ENCODE assay signal across 10 mouse cellular contexts in genomic region chr11:59384441-59384959, GRCm38 (mm10). TPM values are rescaled to one million over a fixed set of nuclear protein-coding genes. Genes with fewer than 3 reads are reported as not detected.
A peak's percentile ranks its signal among the peaks of the same experiment; 100 is the strongest.
DNase-seq lines count a peak whose midpoint lies in the region; ATAC-seq and TF ChIP-seq lines count a peak whose summit lies in the region.
"Had no signal": no experiment of that assay in that cellular context is flagged by ENCODE, and none has a peak within 500 bp of the region (broad histone marks: within the 10 kb centered on the region; RNA-seq: fewer than 3 reads in every experiment).

No protein-coding gene starts in this region.

- no peak for TF ChIP-seq EP300 in liver, postnatal 0 days (IDR thresholded peaks at IDR 0.05; ENCODE audit: low read depth)

- H3K27ac ChIP-seq in heart, embryonic 13.5 days (replicated peaks) = peak overlapping the region; percentile 78
- H3K27ac ChIP-seq in embryonic facial prominence, embryonic 10.5 days (replicated peaks) = peak overlapping the region; percentile 81
- no peak overlapping the region for H3K27ac ChIP-seq in liver, postnatal 0 days (ENCODE audit: low read depth)
- H3K27ac ChIP-seq in layer of hippocampus, adult 2 months = no peak overlapping the region

- intact Hi-C loops in heart, postnatal 25 days (cut with DNase I) = no loop called here

- H3K36me3 ChIP-seq in heart, embryonic 13.5 days = no peaks in the 10 kb centered on the region
- H3K36me3 ChIP-seq in embryonic facial prominence, embryonic 10.5 days (replicated peaks) = no peaks in the 10 kb centered on the region
- H3K36me3 ChIP-seq in liver, postnatal 0 days (replicated peaks; ENCODE audit: insufficient read depth, low read length) = no peaks in the 10 kb centered on the region

- H3K4me2 ChIP-seq in heart, embryonic 13.5 days = peak overlapping the region; percentile 35; the same call in 1 of the 2 replicates
- H3K4me2 ChIP-seq in liver, postnatal 0 days (ENCODE audit: low read depth, low read length) = no peak overlapping the region

- 15% methylated on average over 7 of the region's 7 CpGs for WGBS in heart, embryonic 13.5 days
- 29% methylated on average over 7 of the region's 7 CpGs for WGBS in embryonic facial prominence, embryonic 10.5 days
- 30% methylated on average over 7 of the region's 7 CpGs for WGBS in liver, postnatal 0 days (ENCODE audit: insufficient replicate concordance)

- no peaks in the 10 kb centered on the region for H3K9me3 ChIP-seq in heart, embryonic 13.5 days
- H3K9me3 ChIP-seq in embryonic facial prominence, embryonic 10.5 days = no peaks in the 10 kb centered on the region
- H3K9me3 ChIP-seq in liver, postnatal 0 days (ENCODE audit: low read length) = no peaks in the 10 kb centered on the region

- no peak for TF ChIP-seq CTCF in liver, postnatal 0 days (IDR thresholded peaks at IDR 0.05; ENCODE audit: low read depth)
- no peak for TF ChIP-seq CTCF in layer of hippocampus, adult 2 months (conservative IDR thresholded peaks at IDR 0.05)

- no peak for ATAC-seq in heart, embryonic 13.5 days (ENCODE audit: extremely low read depth, insufficient number of reproducible peaks, low FRiP score, low TSS enrichment)
- ATAC-seq in megakaryocyte progenitor cell, adult 5-6 weeks (replicated peaks; ENCODE audit: poor library complexity) = peak; percentile 61
- no peak for ATAC-seq in liver, postnatal 0 days

- no peaks in the 10 kb centered on the region for H3K27me3 ChIP-seq in heart, embryonic 13.5 days (replicated peaks)
- H3K27me3 ChIP-seq in embryonic facial prominence, embryonic 10.5 days (replicated peaks; ENCODE audit: low read depth, poor library complexity, severe bottlenecking) = 0 out of 2 replicates have a peak, but pooled peaks cover 4% of the 10 kb centered on the region
- H3K27me3 ChIP-seq in liver, postnatal 0 days (ENCODE audit: insufficient read depth, low read length) = no peaks in the 10 kb centered on the region

- peaks cover 31% of the 10 kb centered on the region for H3K4me1 ChIP-seq in heart, embryonic 13.5 days
- peaks cover 62% of the 10 kb centered on the region for H3K4me1 ChIP-seq in embryonic facial prominence, embryonic 10.5 days
- H3K4me1 ChIP-seq in liver, postnatal 0 days (ENCODE audit: insufficient read depth) = no peaks in the 10 kb centered on the region

- 0 out of 2 replicates have a peak overlapping the region, but pooled peaks have one; percentile 21 for H3K9ac ChIP-seq in heart, embryonic 13.5 days
- H3K9ac ChIP-seq in liver, postnatal 0 days (replicated peaks) = no peak overlapping the region

- no peak overlapping the region for H3K4me3 ChIP-seq in heart, embryonic 13.5 days
- H3K4me3 ChIP-seq in embryonic facial prominence, embryonic 10.5 days = peak overlapping the region; percentile 24; the same call in 1 of the 2 replicates
- H3K4me3 ChIP-seq in liver, postnatal 0 days (ENCODE audit: low read depth, low read length) = no peak overlapping the region
- no peak overlapping the region for H3K4me3 ChIP-seq in layer of hippocampus, adult 2 months

- DNase-seq in heart, postnatal 25 days (ENCODE audit: low spot score) = no peak
- DNase-seq in embryonic facial prominence, embryonic 10.5 days (ENCODE audit: low spot score) = peak; percentile 83
- peak; percentile 59 for DNase-seq in kidney, adult 18-20 months
- no peak for DNase-seq in liver, postnatal 0 days
- no peak for DNase-seq in layer of hippocampus, adult 2 months (ENCODE audit: low spot score in 2 of 2)
- no peak for DNase-seq in frontal cortex, postnatal 10 days (ENCODE audit: low spot score in 2 of 2)

RNA-seq across cellular contexts. Expression of gene Prss38, which starts 9.0 kb away (rescaled TPM):
- not detected in 2 replicates for polyA plus RNA-seq in heart, embryonic 13.5 days (2015; fragmentation: Nextera tagmentation; extraction: Ambion mirVana)
- not detected for total RNA-seq in heart, postnatal 25 days (2021)
- not detected in 2 replicates for polyA plus RNA-seq in embryonic facial prominence, embryonic 10.5 days (2016; fragmentation: Nextera tagmentation; extraction: Ambion mirVana)
- total RNA-seq in megakaryocyte progenitor cell, adult 5-6 weeks (2015) = not detected in 2 replicates
- not detected in 2 replicates for total RNA-seq in megakaryocyte progenitor cell, adult 5-6 weeks (2017)
- not detected in 2 replicates for polyA plus RNA-seq in liver, postnatal 0 days (2015; fragmentation: Nextera tagmentation; extraction: Ambion mirVana)
- total RNA-seq in layer of hippocampus, adult 2 months (2021) = not detected
- total RNA-seq: heart, adult 18-20 months; neutrophil, adult 5-6 weeks had no signal

Comparison
In these comparisons a context has a peak if more than half of its experiments do, and no peak if none do; other contexts are left out.
1. H3K27ac ChIP-seq: peak in heart, embryonic 13.5 days (single experiment) and embryonic facial prominence, embryonic 10.5 days (single experiment); none in liver, postnatal 0 days (single experiment) and layer of hippocampus, adult 2 months (single experiment).
2. DNase-seq: peak in embryonic facial prominence, embryonic 10.5 days (single experiment) and kidney, adult 18-20 months (single experiment); none in heart, postnatal 25 days (single experiment), liver, postnatal 0 days (single experiment), layer of hippocampus, adult 2 months (0 of 2) and frontal cortex, postnatal 10 days (0 of 2).